In the genomic region with DNA sequence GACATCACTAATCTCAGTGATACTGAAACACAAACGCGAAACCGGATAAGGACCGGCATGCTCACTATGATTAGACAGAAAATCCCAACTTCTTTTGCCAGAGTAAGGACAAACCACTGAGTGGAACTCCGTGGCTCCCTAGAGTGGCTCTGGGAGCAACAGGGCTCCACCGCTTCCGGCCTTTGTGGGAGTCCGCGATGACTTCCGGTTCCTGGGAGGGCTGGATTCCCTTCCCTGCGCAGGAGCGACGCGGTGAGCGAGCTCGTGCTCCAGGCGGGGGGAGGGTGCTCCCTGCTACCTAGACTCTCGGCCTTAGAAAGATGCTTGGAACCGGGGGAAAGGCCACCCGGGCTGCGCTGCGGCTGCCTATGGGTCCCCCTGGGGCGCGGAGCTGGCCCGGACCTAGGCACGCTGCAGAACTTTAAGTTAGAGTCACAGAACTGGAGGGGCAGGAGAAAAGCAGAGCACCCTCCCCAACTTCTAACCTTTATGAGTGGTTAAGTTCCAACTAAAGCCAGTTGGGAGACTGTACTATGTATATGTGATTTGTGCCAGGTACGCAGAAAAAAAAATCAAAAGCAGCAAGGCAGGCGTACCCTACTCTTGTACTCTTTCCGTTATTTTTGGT, we compare ENCODE assay signal across 8 mouse cellular contexts. TPM values are rescaled to one million over a fixed set of nuclear protein-coding genes. Genes with fewer than 3 reads are reported as not detected.
DNase-seq lines count a peak whose midpoint lies in the region; ATAC-seq and TF ChIP-seq lines count a peak whose summit lies in the region.

A gene (plus strand): TSS at position 200 of the 628 bp plus-strand sequence.

- DNase-seq in ES-E14 (ENCODE audit: low read depth, low spot score), result peak; percentile 85
- DNase-seq in cerebellum, adult 11-12 months, result peak; percentile 92
- peak; percentile 84 for DNase-seq in heart, postnatal 25 days (ENCODE audit: low spot score)
- peak; percentile 90 to 94 for DNase-seq in layer of hippocampus, adult 18-20 months (ENCODE audit: low spot score in 2 of 2)
- DNase-seq in lung, adult 2 months, result peak; percentile 82
- DNase-seq in thymus, adult 18-20 months, result peak; percentile 76 to 82

- intact Hi-C loops in heart, postnatal 25 days (cut with DNase I), result loop anchor here (1.0 to 2.0 kb wide), 3 partner anchors 38 to 169 kb away; a partner anchor contains a TSS

- no peaks in the 10 kb centered on the region for H3K9me3 ChIP-seq in ES-E14 (ENCODE audit: control insufficient read depth, insufficient read depth, low read depth, low read length)
- H3K9me3 ChIP-seq in forebrain, embryonic 15.5 days, result no peaks in the 10 kb centered on the region

- in situ Hi-C loops in ES-E14 (cut with MboI; ENCODE audit: low sequenced_read_pairs in 2 of 2, unreplicated experiment in 2 of 2), result no loop called here

- H3K4me2 ChIP-seq in forebrain, embryonic 15.5 days (replicated peaks), result peak within 1 kb of the TSS; percentile 64

- peak; percentile 86; the same call in 1 of the 2 replicates for TF ChIP-seq POLR2A in lung, adult 2 months (IDR thresholded peaks at IDR 0.05; ENCODE audit: borderline replicate concordance, extremely low read depth, low read depth, low read length)

- H3K4me1 ChIP-seq in ES-E14 (ENCODE audit: control insufficient read depth in 2 of 2, insufficient read depth in 2 of 2, low read length in 2 of 2, poor library complexity in 1 of 2), result 0 out of 4 replicates have a peak, but pooled peaks cover 0 to 2% of the 10 kb centered on the region in 2 experiments
- peaks cover 27% of the 10 kb centered on the region for H3K4me1 ChIP-seq in forebrain, embryonic 15.5 days
- peaks cover 3% of the 10 kb centered on the region for H3K4me1 ChIP-seq in lung, adult 2 months (ENCODE audit: control insufficient read depth, insufficient read depth, low read length)

- H3K27me3 ChIP-seq in forebrain, embryonic 15.5 days, result no peaks in the 10 kb centered on the region

- H3K36me3 ChIP-seq in ES-E14 (ENCODE audit: control insufficient read depth, insufficient read depth, low read length, poor library complexity, severe bottlenecking), result no peaks in the 10 kb centered on the region
- H3K36me3 ChIP-seq in forebrain, embryonic 15.5 days, result peaks cover 5% of the 10 kb centered on the region; the same call in 1 of the 2 replicates

- peak within 1 kb of the TSS; percentile 76 to 86 for H3K4me3 ChIP-seq in ES-E14 (ENCODE audit: insufficient read depth in 1 of 2, low read depth in 1 of 2, low read length in 2 of 2, poor library complexity in 1 of 2, severe bottlenecking in 1 of 2)
- H3K4me3 ChIP-seq in forebrain, embryonic 15.5 days, result peak within 1 kb of the TSS; percentile 64
- peak within 1 kb of the TSS; percentile 86 for H3K4me3 ChIP-seq in lung, adult 2 months (replicated peaks; ENCODE audit: extremely low read depth, low read depth, low read length)

- H3K27ac ChIP-seq in ES-E14 (ENCODE audit: insufficient read depth, low read depth, low read length, poor library complexity, severe bottlenecking), result no peak within 1 kb of the TSS
- peak within 1 kb of the TSS; percentile 33 for H3K27ac ChIP-seq in forebrain, embryonic 15.5 days (replicated peaks)

- WGBS in forebrain, embryonic 15.5 days, result under 1% methylated on average over 29 of the region's 29 CpGs
- under 1% methylated on average over 29 of the region's 29 CpGs for WGBS in lung, adult 2 months

- peak; percentile 100 for ATAC-seq in forebrain, embryonic 15.5 days (replicated peaks)
- ATAC-seq in neutrophil, adult 5-6 weeks (ENCODE audit: extremely low read depth, insufficient number of reproducible peaks, low FRiP score, poor library complexity, severe bottlenecking), result 0 out of 2 replicates have a peak, but pooled peaks have one; percentile 26

- TF ChIP-seq CTCF in lung, adult 2 months (IDR thresholded peaks at IDR 0.05; ENCODE audit: insufficient read depth, low read length), result no peak

- H3K9ac ChIP-seq in ES-E14 (ENCODE audit: insufficient read depth, low read depth, low read length, poor library complexity, severe bottlenecking), result peak within 1 kb of the TSS; percentile 93
- peak within 1 kb of the TSS; percentile 79 for H3K9ac ChIP-seq in forebrain, embryonic 15.5 days (replicated peaks)

TF ChIP-seq in ES-E14, 5 proteins besides CTCF, POLR2A, EP300 and RAD21:
- no peak for TF ChIP-seq ZNF384 (IDR thresholded peaks at IDR 0.05; ENCODE audit: low read depth, low read length)
- peak; percentile 73; the same call in 1 of the 2 replicates for TF ChIP-seq HCFC1 (IDR thresholded peaks at IDR 0.05; ENCODE audit: borderline replicate concordance, insufficient read depth, low read length)

RNA-seq across cellular contexts. Expression of the gene that starts here (rescaled TPM):
- total RNA-seq in ES-E14 (2012; rRNA removed), result 7.1 and 10.4 TPM in 2 replicates
- 16.4 and 16.7 TPM in 2 replicates for polyA plus RNA-seq in forebrain, embryonic 15.5 days (2015; fragmentation: Nextera tagmentation; extraction: Ambion mirVana)
- total RNA-seq in heart, postnatal 25 days (2021), result 1 to 10 TPM; 5.0 to 5.4 TPM
- 1 to 10 TPM; 8.6 TPM for total RNA-seq in layer of hippocampus, adult 18-20 months (2021)
- 1.1 and 1.8 TPM in 2 replicates for polyA plus RNA-seq in lung, adult 2 months (2012; rRNA removed)
- total RNA-seq in neutrophil, adult 5-6 weeks (2017), result 2.3 and 2.7 TPM in 2 replicates
